Mouse (Mus musculus): ENCODE measurements around the gene H2-M10.6.

DNA sequence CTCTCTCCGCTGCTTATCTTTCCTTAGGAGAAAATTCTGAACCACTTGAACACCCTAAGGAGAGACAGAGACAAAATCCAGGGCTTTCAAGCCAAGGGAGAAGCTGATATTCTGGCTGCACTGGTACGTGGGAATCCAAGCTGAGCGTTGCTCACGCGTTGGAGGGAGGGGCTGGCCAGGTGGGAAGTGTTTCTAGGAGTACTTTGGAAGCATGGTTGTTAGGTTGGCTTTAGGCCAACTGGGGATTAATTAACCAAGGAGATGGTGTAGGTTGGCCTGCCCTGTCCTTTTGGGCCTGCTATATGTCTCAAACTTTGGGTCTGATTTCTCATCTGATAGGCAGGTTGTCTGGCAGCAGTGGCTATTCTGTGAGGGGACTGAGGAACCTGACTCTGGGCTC lies 39.2 kb downstream of the H2-M10.6 start:
- TF ChIP-seq MAFK (IDR thresholded peaks at IDR 0.05; ENCODE audit: insufficient read depth, low read depth, low read length): no peak
- TF ChIP-seq ZNF384 (IDR thresholded peaks at IDR 0.05; ENCODE audit: low read depth, low read length): no peak
- TF ChIP-seq CHD2 (IDR thresholded peaks at IDR 0.05; ENCODE audit: low read depth, low read length): no peak
